Mouse (Mus musculus) stomach, embryonic 15.5 days (tissue): ENCODE results near the gene Fxr2. TPM values are rescaled to one million over a fixed set of nuclear protein-coding genes. Genes with fewer than 3 reads are reported as not detected.
A peak's percentile ranks its signal among the peaks of the same experiment; 100 is the strongest.
"Not testable (repeated sequence)": the region's sequence is repeated elsewhere in the genome, so short reads cannot be mapped to it uniquely, and the experiment has no call there.

Experiments used
- ATAC-seq: fragments of 200-750 bp; cut with Nextera tagmentation; 2 replicates; pipeline ENCODE4 v1.8.0; 2017; ENCODE audit warnings: low read depth, moderate number of reproducible peaks, moderate TSS enrichment; ENCODE audit not compliant: insufficient read depth, low FRiP score
- H3K27ac ChIP-seq: fragments of 300-500 bp; sonication (generic); 2 replicates; pipeline ENCODE4 v1.5.1; 2015; ENCODE audit warnings: mild to moderate bottlenecking, inconsistent platforms
- H3K27me3 ChIP-seq: fragments of 300-500 bp; sonication (generic); replicated peaks from 2 replicates; pipeline ENCODE4 v1.6.1; 2015; ENCODE audit warnings: inconsistent platforms
- H3K36me3 ChIP-seq: fragments of 300-500 bp; sonication (generic); 2 replicates; pipeline ENCODE4 v1.6.1; 2015; ENCODE audit warnings: inconsistent platforms
- H3K4me1 ChIP-seq: fragments of 300-500 bp; sonication (generic); 2 replicates; pipeline ENCODE4 v1.6.1; 2015; ENCODE audit warnings: inconsistent platforms
- H3K4me2 ChIP-seq: fragments of 300-500 bp; sonication (generic); 2 replicates; pipeline ENCODE4 v1.6.1; 2015; ENCODE audit warnings: mild to moderate bottlenecking, inconsistent platforms
- H3K4me3 ChIP-seq: fragments of 300-500 bp; sonication (generic); replicated peaks from 2 replicates; pipeline ENCODE4 v1.5.1; 2015; ENCODE audit warnings: inconsistent platforms
- H3K9ac ChIP-seq: fragments of 300-500 bp; sonication (generic); 2 replicates; pipeline ENCODE4 v1.6.1; 2015; ENCODE audit warnings: inconsistent platforms
- H3K9me3 ChIP-seq: fragments of 300-500 bp; sonication (generic); 2 replicates; pipeline ENCODE4 v1.6.1; 2016; ENCODE audit warnings: inconsistent platforms
- WGBS: fragments of 180-500 bp; shearing (Covaris S2); methylation state at CpG from one replicate; pipeline ENCODE4 v1.1.7; 2015; 5-methylcytosine and 5-hydroxymethylcytosine counted together
- polyA plus RNA-seq: library from polyadenylated mRNA; unstranded; fragments of >200 nt; fragmentation: Nextera tagmentation; extraction: Ambion mirVana; gene quantifications from 2 replicates; pipeline ENCODE4 v1.2.1, GENCODE M21; 2015

The Fxr2 gene
- polyA plus RNA-seq, 1 experiment from 2014 or later = 21.0 TPM

GRCm38 (mm10) chr11:69613553-69614256 lies 19.1 kb upstream of the Fxr2 start:
- no peak overlapping the region for H3K27ac ChIP-seq

GRCm38 (mm10) chr11:69614257-69614588 lies 18.6 kb upstream of the Fxr2 start:
- H3K9me3 ChIP-seq, H3K9ac ChIP-seq, H3K27ac ChIP-seq, H3K4me3 ChIP-seq, H3K4me1 ChIP-seq, H3K36me3 ChIP-seq, ATAC-seq, H3K27me3 ChIP-seq: not testable (repeated sequence)
- H3K4me2 ChIP-seq = peak overlapping the region; percentile 40; the same call in 1 of the 2 replicates
- WGBS = 48% methylated on average over 11 of the region's 11 CpGs

More at GRCm38 (mm10) chr11:69613553-69614256, 19.1 kb upstream of the Fxr2 start:
- Histone ChIP-seq H3K27me3 (no peaks in the 10 kb centered on the region), H3K9ac (no peak overlapping the region), H3K4me2 (peak overlapping the region; percentile 40), H3K9me3 (no peaks in the 10 kb centered on the region), H3K36me3 (no peaks in the 10 kb centered on the region), H3K4me1 (no peaks in the 10 kb centered on the region), H3K4me3 (no peak overlapping the region; the same call in 1 of the 2 replicates)
- ATAC-seq = peak; percentile 62; the same call in 1 of the 2 replicates
- 12% methylated on average over 19 of the region's 19 CpGs for WGBS

GRCm38 (mm10) chr11:69616781-69617180 lies 16.0 kb upstream of the Fxr2 start:
- H3K36me3 ChIP-seq = no peaks in the 10 kb centered on the region
- 0 out of 2 replicates have a peak, but pooled peaks cover 3% of the 10 kb centered on the region for H3K4me1 ChIP-seq
- H3K9ac ChIP-seq = no peak overlapping the region
- no peaks in the 10 kb centered on the region for H3K9me3 ChIP-seq
- H3K27me3 ChIP-seq = no peaks in the 10 kb centered on the region
- no peak for ATAC-seq
- H3K4me3 ChIP-seq = no peak overlapping the region
- no peak overlapping the region for H3K27ac ChIP-seq
- 50% methylated on average over 10 of the region's 10 CpGs for WGBS
- no peak overlapping the region for H3K4me2 ChIP-seq

GRCm38 (mm10) chr11:69617805-69618204 lies 15.0 kb upstream of the Fxr2 start, which contains the start of gene Shbg:
TSS of gene Shbg (minus strand) at chr11:69617905.
- 48% methylated on average over 5 of the region's 5 CpGs for WGBS
- Histone ChIP-seq H3K27ac (no peak within 1 kb of the TSS), H3K4me3 (no peak within 1 kb of the TSS), H3K36me3 (no peaks in the 10 kb centered on the region), H3K4me1 (0 out of 2 replicates have a peak, but pooled peaks cover 9% of the 10 kb centered on the region), H3K4me2 (no peak within 1 kb of the TSS), H3K27me3 (no peaks in the 10 kb centered on the region), H3K9ac (no peak within 1 kb of the TSS), H3K9me3 (no peaks in the 10 kb centered on the region)
- no peak for ATAC-seq

GRCm38 (mm10) chr11:69620394-69621081 lies 12.3 kb upstream of the Fxr2 start:
- Histone ChIP-seq H3K27ac (no peak overlapping the region), H3K9me3 (no peaks in the 10 kb centered on the region), H3K4me3 (no peak overlapping the region), H3K4me1 (0 out of 2 replicates have a peak, but pooled peaks cover 9% of the 10 kb centered on the region), H3K9ac (no peak overlapping the region), H3K27me3 (no peaks in the 10 kb centered on the region), H3K4me2 (no peak overlapping the region), H3K36me3 (no peaks in the 10 kb centered on the region)
- WGBS = 76% methylated on average over 7 of the region's 7 CpGs
- no peak for ATAC-seq

- 1% methylated on average over 20 of the region's 20 CpGs for WGBS
- no peaks in the 10 kb centered on the region for H3K27me3 ChIP-seq
- H3K4me1 ChIP-seq = 0 out of 2 replicates have a peak, but pooled peaks cover 9% of the 10 kb centered on the region
- H3K9me3 ChIP-seq = no peaks in the 10 kb centered on the region
- peak within 1 kb of the TSS; percentile 59 for H3K4me3 ChIP-seq
- peak within 1 kb of the TSS; percentile 77 for H3K4me2 ChIP-seq
- ATAC-seq = peak; percentile 78; the same call in 1 of the 2 replicates
- H3K36me3 ChIP-seq = no peaks in the 10 kb centered on the region
- peak within 1 kb of the TSS; percentile 63 for H3K9ac ChIP-seq
- peak within 1 kb of the TSS; percentile 63 for H3K27ac ChIP-seq
These were observed 11.1 kb upstream of the Fxr2 start, which contains the start of gene Sat2 for GRCm38 (mm10) chr11:69621571-69622268. TSS of gene Sat2 (plus strand) at chr11:69622024.

GRCm38 (mm10) chr11:69622406-69622805 lies 10.4 kb upstream of the Fxr2 start:
- peak overlapping the region; percentile 63 for H3K9ac ChIP-seq
- H3K9me3 ChIP-seq = no peaks in the 10 kb centered on the region
- ATAC-seq = no peak
- peak overlapping the region; percentile 77 for H3K4me2 ChIP-seq
- no peaks in the 10 kb centered on the region for H3K36me3 ChIP-seq
- peak overlapping the region; percentile 63 for H3K27ac ChIP-seq
- WGBS = 21% methylated on average over 6 of the region's 6 CpGs
- no peaks in the 10 kb centered on the region for H3K27me3 ChIP-seq
- H3K4me3 ChIP-seq = peak overlapping the region; percentile 59
- 0 out of 2 replicates have a peak, but pooled peaks cover 9% of the 10 kb centered on the region for H3K4me1 ChIP-seq

- no peaks in the 10 kb centered on the region for H3K9me3 ChIP-seq
- H3K36me3 ChIP-seq = no peaks in the 10 kb centered on the region
- no peak overlapping the region for H3K27ac ChIP-seq
- H3K4me1 ChIP-seq = 0 out of 2 replicates have a peak, but pooled peaks cover 9% of the 10 kb centered on the region
- H3K27me3 ChIP-seq = no peaks in the 10 kb centered on the region
- H3K4me2 ChIP-seq = peak overlapping the region; percentile 77; the same call in 1 of the 2 replicates
- ATAC-seq = no peak
- H3K4me3 ChIP-seq = peak overlapping the region; percentile 59; the same call in 1 of the 2 replicates
- H3K9ac ChIP-seq = no peak overlapping the region
- WGBS = 70% methylated on average over 4 of the region's 4 CpGs
These were observed 9.8 kb upstream of the Fxr2 start for GRCm38 (mm10) chr11:69623006-69623405.

- WGBS = 81% methylated on average over 2 of the region's 2 CpGs
- not testable (repeated sequence) for H3K4me2 ChIP-seq, H3K4me1 ChIP-seq, ATAC-seq, H3K27ac ChIP-seq, H3K27me3 ChIP-seq, H3K9ac ChIP-seq, H3K4me3 ChIP-seq, H3K36me3 ChIP-seq, H3K9me3 ChIP-seq
These were observed 8.5 kb upstream of the Fxr2 start for GRCm38 (mm10) chr11:69624339-69624738.

- no peaks in the 10 kb centered on the region for H3K27me3 ChIP-seq
- H3K9me3 ChIP-seq = no peaks in the 10 kb centered on the region
- no peak overlapping the region for H3K9ac ChIP-seq
- H3K4me3 ChIP-seq = no peak overlapping the region
- ATAC-seq = no peak
- no peak overlapping the region for H3K4me2 ChIP-seq
- 36% methylated on average over 6 of the region's 6 CpGs for WGBS
- no peak overlapping the region for H3K27ac ChIP-seq
- no peaks in the 10 kb centered on the region for H3K36me3 ChIP-seq
- no peaks in the 10 kb centered on the region for H3K4me1 ChIP-seq
These were observed 4.5 kb upstream of the Fxr2 start for GRCm38 (mm10) chr11:69628286-69628685.

GRCm38 (mm10) chr11:69629802-69630201 lies 3.0 kb upstream of the Fxr2 start:
- ATAC-seq = no peak
- 76% methylated on average over 1 of the region's 1 CpGs for WGBS
- H3K4me1 ChIP-seq = 0 out of 2 replicates have a peak, but pooled peaks cover 7% of the 10 kb centered on the region
- H3K27ac ChIP-seq = no peak overlapping the region
- no peak overlapping the region for H3K4me2 ChIP-seq
- no peak overlapping the region for H3K9ac ChIP-seq
- H3K36me3 ChIP-seq = no peaks in the 10 kb centered on the region
- H3K9me3 ChIP-seq = no peaks in the 10 kb centered on the region
- H3K27me3 ChIP-seq = no peaks in the 10 kb centered on the region
- no peak overlapping the region for H3K4me3 ChIP-seq
